Mouse (Mus musculus): ENCODE measurements around the gene Rab36. TPM values are rescaled to one million over a fixed set of nuclear protein-coding genes. Genes with fewer than 3 reads are reported as not detected.

Gene Rab36
- polyA plus RNA-seq, 1 experiment: 1.4 TPM

GRCm38 (mm10) chr10:75063301-75063965, 26.6 kb downstream of the Rab36 start:
- DNase-seq: no peak
- 69% methylated on average over 12 of the region's 12 CpGs for WGBS
- H3K27me3 ChIP-seq (ENCODE audit: control insufficient read depth, insufficient read depth, low read length): peaks cover 5% of the 10 kb centered on the region; the same call in 1 of the 2 replicates
- no peaks in the 10 kb centered on the region for H3K36me3 ChIP-seq (ENCODE audit: control insufficient read depth, insufficient read depth, low read length)
- no peak overlapping the region for H3K4me3 ChIP-seq (ENCODE audit: control insufficient read depth, insufficient read depth, low read length)
- TF ChIP-seq POLR2A (IDR thresholded peaks at IDR 0.05; ENCODE audit: control insufficient read depth, extremely low read depth, insufficient read depth, low read length, poor library complexity) (no peak), CTCF (IDR thresholded peaks at IDR 0.05; ENCODE audit: borderline replicate concordance, control insufficient read depth, extremely low read depth, insufficient read depth, low read length, poor library complexity) (no peak)
- H3K27ac ChIP-seq (ENCODE audit: control insufficient read depth, insufficient read depth, low read length): no peak overlapping the region
- peaks cover 40% of the 10 kb centered on the region for H3K4me1 ChIP-seq (replicated peaks; ENCODE audit: control insufficient read depth, insufficient read depth, low read length)

- DNase-seq: no peak
- peaks cover 34% of the 10 kb centered on the region for H3K4me1 ChIP-seq (replicated peaks; ENCODE audit: control insufficient read depth, insufficient read depth, low read length)
- TF ChIP-seq POLR2A (IDR thresholded peaks at IDR 0.05; ENCODE audit: control insufficient read depth, extremely low read depth, insufficient read depth, low read length, poor library complexity): no peak
- no peak for TF ChIP-seq CTCF (IDR thresholded peaks at IDR 0.05; ENCODE audit: borderline replicate concordance, control insufficient read depth, extremely low read depth, insufficient read depth, low read length, poor library complexity)
- peaks cover 5% of the 10 kb centered on the region; the same call in 1 of the 2 replicates for H3K27me3 ChIP-seq (ENCODE audit: control insufficient read depth, insufficient read depth, low read length)
- no peak overlapping the region for H3K27ac ChIP-seq (ENCODE audit: control insufficient read depth, insufficient read depth, low read length)
- H3K4me3 ChIP-seq (ENCODE audit: control insufficient read depth, insufficient read depth, low read length): no peak overlapping the region
- no peaks in the 10 kb centered on the region for H3K36me3 ChIP-seq (ENCODE audit: control insufficient read depth, insufficient read depth, low read length)
- WGBS: 89% methylated on average over 6 of the region's 6 CpGs
Measured at GRCm38 (mm10) chr10:75065691-75066090, 28.8 kb downstream of the Rab36 start.

DNA sequence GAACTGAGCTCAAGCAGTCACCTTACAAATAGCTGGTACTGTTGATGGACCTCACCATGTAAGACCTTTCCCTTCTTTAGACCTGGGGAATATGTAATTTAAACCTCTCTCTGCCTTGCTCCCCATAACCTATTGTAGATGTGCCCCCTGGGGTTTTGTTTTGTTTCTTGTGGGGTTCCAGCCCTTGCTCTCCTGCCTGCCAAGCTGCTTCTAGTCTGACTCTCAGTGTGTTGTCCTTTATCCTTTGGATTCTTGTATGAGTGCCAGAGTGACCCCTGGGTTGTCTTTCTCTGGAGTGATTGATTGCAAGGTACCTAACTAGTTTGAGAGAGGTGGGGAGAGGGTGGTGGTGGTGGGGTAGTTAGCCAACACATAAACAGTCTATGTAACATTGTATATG, 30.6 kb downstream of the Rab36 start:
- no peak for TF ChIP-seq POLR2A (IDR thresholded peaks at IDR 0.05; ENCODE audit: control insufficient read depth, extremely low read depth, insufficient read depth, low read length, poor library complexity)
- TF ChIP-seq CTCF (IDR thresholded peaks at IDR 0.05; ENCODE audit: borderline replicate concordance, control insufficient read depth, extremely low read depth, insufficient read depth, low read length, poor library complexity): no peak
- no peak for DNase-seq
- Histone ChIP-seq H3K27ac (ENCODE audit: control insufficient read depth, insufficient read depth, low read length) (no peak overlapping the region), H3K4me1 (replicated peaks; ENCODE audit: control insufficient read depth, insufficient read depth, low read length) (peaks cover 21% of the 10 kb centered on the region), H3K36me3 (ENCODE audit: control insufficient read depth, insufficient read depth, low read length) (no peaks in the 10 kb centered on the region), H3K27me3 (ENCODE audit: control insufficient read depth, insufficient read depth, low read length) (no peaks in the 10 kb centered on the region), H3K4me3 (ENCODE audit: control insufficient read depth, insufficient read depth, low read length) (no peak overlapping the region)

DNA sequence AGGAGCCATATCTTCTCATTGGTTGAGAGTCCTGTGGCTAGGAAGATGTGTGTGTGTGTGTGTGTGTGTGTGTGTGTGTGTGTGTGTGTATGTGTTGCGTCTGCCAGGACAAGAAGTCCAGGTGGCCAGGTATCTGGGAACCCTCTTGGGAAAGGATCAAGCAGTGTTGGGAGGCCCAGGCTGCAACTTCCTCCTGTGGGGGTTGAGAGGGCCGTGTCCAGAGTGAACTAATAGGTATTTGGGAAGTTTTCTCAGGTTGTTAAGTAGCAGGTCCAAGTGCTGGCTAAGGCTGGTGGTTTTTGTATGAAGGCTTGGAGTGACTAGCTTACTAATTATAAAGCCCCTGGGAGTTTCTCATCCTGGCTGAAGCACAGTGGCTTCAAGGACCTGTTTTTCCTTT, 31.2 kb downstream of the Rab36 start:
- no peak for DNase-seq
- WGBS: 69% methylated on average over 2 of the region's 2 CpGs
- H3K4me3 ChIP-seq (ENCODE audit: control insufficient read depth, insufficient read depth, low read length): no peak overlapping the region
- no peaks in the 10 kb centered on the region for H3K36me3 ChIP-seq (ENCODE audit: control insufficient read depth, insufficient read depth, low read length)
- peaks cover 15% of the 10 kb centered on the region for H3K4me1 ChIP-seq (replicated peaks; ENCODE audit: control insufficient read depth, insufficient read depth, low read length)
- TF ChIP-seq CTCF (IDR thresholded peaks at IDR 0.05; ENCODE audit: borderline replicate concordance, control insufficient read depth, extremely low read depth, insufficient read depth, low read length, poor library complexity) (no peak), POLR2A (IDR thresholded peaks at IDR 0.05; ENCODE audit: control insufficient read depth, extremely low read depth, insufficient read depth, low read length, poor library complexity) (no peak)
- H3K27me3 ChIP-seq (ENCODE audit: control insufficient read depth, insufficient read depth, low read length): no peaks in the 10 kb centered on the region; the same call in 1 of the 2 replicates
- no peak overlapping the region for H3K27ac ChIP-seq (ENCODE audit: control insufficient read depth, insufficient read depth, low read length)

- peaks cover 8% of the 10 kb centered on the region for H3K4me1 ChIP-seq (replicated peaks; ENCODE audit: control insufficient read depth, insufficient read depth, low read length)
- TF ChIP-seq POLR2A (IDR thresholded peaks at IDR 0.05; ENCODE audit: control insufficient read depth, extremely low read depth, insufficient read depth, low read length, poor library complexity): no peak
- TF ChIP-seq CTCF (IDR thresholded peaks at IDR 0.05; ENCODE audit: borderline replicate concordance, control insufficient read depth, extremely low read depth, insufficient read depth, low read length, poor library complexity): no peak
- H3K27ac ChIP-seq (ENCODE audit: control insufficient read depth, insufficient read depth, low read length): no peak overlapping the region
- no peaks in the 10 kb centered on the region for H3K36me3 ChIP-seq (ENCODE audit: control insufficient read depth, insufficient read depth, low read length)
- 73% methylated on average over 12 of the region's 12 CpGs for WGBS
- no peak for DNase-seq
- H3K27me3 ChIP-seq (ENCODE audit: control insufficient read depth, insufficient read depth, low read length): no peaks in the 10 kb centered on the region; the same call in 1 of the 2 replicates
- no peak overlapping the region for H3K4me3 ChIP-seq (ENCODE audit: control insufficient read depth, insufficient read depth, low read length)
Measured at GRCm38 (mm10) chr10:75068624-75069328, 31.9 kb downstream of the Rab36 start.

DNA sequence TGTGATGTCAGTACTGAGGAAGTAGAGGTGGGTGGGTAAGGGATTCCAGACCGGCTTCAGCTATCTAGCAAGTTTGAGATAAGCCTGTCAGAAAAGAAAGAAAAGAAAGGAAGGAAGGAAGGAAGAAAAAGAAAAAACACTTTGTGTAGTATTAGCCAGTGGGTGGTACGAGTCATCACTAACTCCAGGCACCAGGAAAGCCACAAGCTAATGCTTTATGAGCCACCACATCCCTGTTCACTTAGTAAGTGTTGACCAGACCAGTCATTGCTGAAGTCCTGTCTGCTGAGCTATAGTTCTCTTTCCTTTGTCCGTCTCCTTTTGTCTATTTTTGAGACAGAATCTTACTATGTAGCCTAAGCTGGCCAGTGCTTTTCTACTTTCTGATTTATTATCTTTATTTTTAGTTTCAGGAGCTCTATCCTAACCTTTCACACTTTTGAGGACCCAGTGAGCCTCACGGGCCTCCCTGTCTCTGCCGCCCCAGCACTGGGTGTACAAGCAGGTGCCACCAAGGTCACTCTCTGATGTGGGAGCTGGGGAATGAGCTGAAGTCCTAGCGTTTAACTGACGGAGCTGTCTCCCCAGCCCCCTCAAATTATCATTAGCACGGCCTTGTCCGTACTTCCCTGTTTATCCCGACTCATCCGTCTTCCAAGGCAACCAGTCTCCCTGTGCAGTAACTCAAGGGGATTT, 33.6 kb downstream of the Rab36 start:
- H3K27me3 ChIP-seq (ENCODE audit: control insufficient read depth, insufficient read depth, low read length): no peaks in the 10 kb centered on the region; the same call in 1 of the 2 replicates
- H3K4me1 ChIP-seq (replicated peaks; ENCODE audit: control insufficient read depth, insufficient read depth, low read length): peaks cover 7% of the 10 kb centered on the region
- 49% methylated on average over 11 of the region's 11 CpGs for WGBS
- H3K36me3 ChIP-seq (ENCODE audit: control insufficient read depth, insufficient read depth, low read length): no peaks in the 10 kb centered on the region
- TF ChIP-seq CTCF (IDR thresholded peaks at IDR 0.05; ENCODE audit: borderline replicate concordance, control insufficient read depth, extremely low read depth, insufficient read depth, low read length, poor library complexity) (no peak), POLR2A (IDR thresholded peaks at IDR 0.05; ENCODE audit: control insufficient read depth, extremely low read depth, insufficient read depth, low read length, poor library complexity) (no peak)
- H3K27ac ChIP-seq (ENCODE audit: control insufficient read depth, insufficient read depth, low read length): no peak overlapping the region
- no peak overlapping the region for H3K4me3 ChIP-seq (ENCODE audit: control insufficient read depth, insufficient read depth, low read length)
- no peak for DNase-seq
